Mouse (Mus musculus) stomach, postnatal 0 days (tissue): ENCODE data around the gene Pepd.

Source experiments
- CTCF ChIP-seq: IDR thresholded peaks from 2 replicates; pipeline ENCODE4 v1.5.1; 2016; ENCODE audit warnings: antibody characterized with exemption, low read depth, mild to moderate bottlenecking, moderate library complexity
- EP300 ChIP-seq: optimal IDR thresholded peaks from 2 replicates; pipeline ENCODE3; 2016; ENCODE audit warnings: antibody characterized with exemption

- TF ChIP-seq CTCF = no peak
- TF ChIP-seq EP300 = no peak
Measured at GRCm38 (mm10) chr7:34917998-34918397, 5.8 kb downstream of the Pepd start.
